Mouse (Mus musculus) cerebellum, postnatal 4 days (tissue): ENCODE measurements around the gene Acp2.

Source experiments
- DNase-seq, 2 experiments: peaks; one replicate each; pipeline ENCODE4 v3.0.0; 2022; ENCODE audit warnings: low spot score in 2 of 2, mixed read lengths in 1 of 2

The Acp2 gene

DNA sequence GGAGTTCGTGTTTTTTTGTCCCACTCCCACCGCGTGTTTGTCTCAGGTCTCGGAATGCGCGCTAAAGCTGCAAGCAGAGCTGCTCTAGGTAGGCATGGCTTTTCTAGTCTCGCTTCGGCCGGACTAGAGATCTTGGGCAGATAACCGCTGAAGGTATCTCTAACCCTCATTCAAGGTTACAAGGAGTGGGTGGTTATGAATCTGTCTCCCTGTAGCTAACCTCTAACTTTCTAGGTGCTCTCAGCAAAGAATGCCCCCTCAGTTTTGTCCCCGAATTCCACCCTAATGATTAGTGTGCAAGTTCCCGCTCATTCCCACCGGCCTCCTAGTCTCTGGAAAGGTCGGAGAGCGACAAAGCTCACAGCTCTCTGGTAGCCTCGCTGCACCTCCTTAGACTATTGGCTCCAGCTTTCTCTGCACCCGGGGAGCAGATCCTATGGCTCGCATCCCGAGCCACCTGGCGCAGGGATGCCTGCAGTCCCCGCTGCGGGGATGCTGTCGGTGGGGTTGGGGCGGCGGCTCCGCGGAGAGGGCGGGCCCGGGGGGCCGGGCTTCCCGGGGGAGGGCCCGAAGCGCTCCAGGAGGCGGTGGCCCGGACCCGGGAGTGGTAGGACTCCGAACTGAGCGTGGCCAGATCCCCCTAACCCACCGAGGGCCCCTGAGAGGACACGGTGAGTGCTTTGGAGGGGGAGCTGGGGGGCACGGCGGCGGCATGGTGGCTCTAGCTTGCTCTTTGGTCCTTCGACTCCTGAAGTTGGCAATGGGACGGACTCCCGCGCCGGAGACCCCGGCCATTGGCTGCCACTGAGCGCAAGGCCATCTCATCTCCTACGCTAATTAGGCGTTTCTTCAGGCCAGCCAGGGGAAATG is 53.8 kb downstream of the Acp2 start:
- DNase-seq, result peak; percentile 30 to 54

DNA sequence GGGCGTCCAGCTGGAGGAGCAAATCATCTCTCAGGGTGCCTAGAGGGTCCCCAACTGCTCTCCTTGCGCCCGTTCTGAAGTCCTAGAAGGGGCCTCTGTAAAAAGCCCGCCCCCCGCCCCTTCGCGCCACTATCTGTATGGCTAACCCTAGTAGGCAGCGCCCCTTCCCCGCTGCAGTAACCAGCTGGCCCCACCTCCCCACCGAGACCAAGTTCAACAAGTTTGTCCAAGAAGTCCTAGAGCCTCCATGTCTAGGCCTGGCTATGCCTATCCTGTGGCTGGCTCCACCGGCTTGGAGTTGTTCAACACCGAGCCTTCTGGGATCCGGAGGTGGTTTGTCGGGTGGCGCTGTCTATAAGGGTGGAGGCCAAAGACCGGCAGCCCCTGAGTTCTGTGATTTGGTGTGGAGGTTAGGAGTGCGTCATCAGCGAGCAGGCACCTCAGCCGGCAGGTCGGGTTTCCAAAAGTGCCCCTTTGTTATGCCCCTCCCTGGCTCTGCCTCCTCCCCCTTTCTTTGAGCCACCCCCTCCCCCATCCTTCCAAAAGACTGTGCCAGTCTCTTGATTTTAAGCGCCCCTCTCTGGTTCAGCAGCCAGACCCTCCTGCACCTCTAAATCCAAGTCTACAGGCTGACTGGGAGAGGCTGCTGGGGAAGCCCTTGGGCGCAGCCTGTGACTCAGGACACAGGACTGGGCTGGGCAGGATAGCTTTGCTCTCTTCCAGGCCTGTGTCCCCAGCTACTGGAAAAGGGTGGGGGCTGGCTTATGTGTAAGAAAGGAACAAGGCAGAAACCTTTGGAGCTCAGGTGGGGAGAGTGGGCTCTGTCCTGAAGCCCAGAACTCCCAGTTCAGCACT is 54.7 kb downstream of the Acp2 start:
- DNase-seq, result peak; percentile 30 to 53

- DNase-seq, result peak in 1 of 2 experiments; percentile 18
Measured at GRCm38 (mm10) chr2:91258054-91258453, 55.4 kb downstream of the Acp2 start.

DNA sequence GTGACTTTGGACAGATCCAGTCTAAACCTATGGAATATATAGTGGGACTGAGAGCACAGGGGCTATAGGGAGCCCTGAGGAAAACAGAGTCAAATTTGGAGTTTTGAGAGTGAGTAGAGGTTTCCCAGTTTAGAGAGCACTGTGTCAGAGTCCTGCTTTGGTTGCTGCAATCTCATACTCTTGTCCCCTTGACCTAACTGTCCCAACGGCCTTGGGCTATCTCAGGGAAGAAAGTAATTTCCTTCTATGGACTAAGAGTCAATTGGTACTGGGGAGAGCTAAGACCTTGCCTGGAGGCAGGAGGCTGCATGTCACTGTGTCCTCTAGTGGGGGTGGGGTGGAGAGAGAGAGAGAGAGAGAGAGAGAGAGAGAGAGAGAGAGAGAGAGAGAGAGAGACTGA is 56.1 kb downstream of the Acp2 start:
- DNase-seq, result no peak

DNA sequence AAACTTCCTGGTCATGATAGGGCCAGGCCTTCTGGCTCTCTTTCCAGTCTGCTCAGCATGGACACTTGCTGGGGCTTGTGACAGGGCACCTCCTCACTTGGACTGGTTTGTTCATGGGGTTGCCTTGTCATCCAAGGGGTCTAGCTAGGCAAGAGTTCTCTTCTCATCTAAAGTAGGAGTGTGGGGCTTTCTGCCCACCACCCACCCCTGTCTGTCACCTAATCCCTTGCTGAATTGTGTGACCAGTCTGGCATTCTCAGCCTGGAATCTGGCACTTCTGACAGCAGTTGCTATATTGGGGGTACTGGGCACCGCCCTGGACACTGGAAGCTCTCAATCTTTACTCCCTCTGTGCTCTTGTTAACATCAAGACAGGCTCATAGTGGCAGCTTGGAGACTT is 56.8 kb downstream of the Acp2 start:
- no peak for DNase-seq
